Mouse (Mus musculus): ENCODE data around the gene Zc3hc1.

DNA sequence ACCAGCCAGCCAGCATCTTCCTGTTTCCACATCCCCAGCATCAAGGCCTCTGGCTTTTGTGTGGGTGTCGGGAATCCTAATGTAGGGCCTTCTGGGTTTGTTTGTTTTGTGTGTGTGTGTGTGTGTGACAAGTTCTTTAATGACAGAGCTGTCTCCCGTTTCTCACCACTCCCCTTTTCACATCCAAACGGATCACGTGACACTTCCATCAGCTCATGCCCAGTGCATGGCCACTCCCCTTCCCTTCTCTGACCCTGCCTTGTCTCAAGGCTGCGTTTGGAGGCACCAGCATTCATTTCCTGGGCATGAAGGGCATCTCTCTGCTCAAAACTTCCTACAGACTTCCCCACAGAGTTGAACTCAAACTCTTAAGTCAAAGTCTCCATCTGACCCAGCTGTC, 27.0 kb downstream of the Zc3hc1 start:
- TF ChIP-seq CTCF (IDR thresholded peaks at IDR 0.05; ENCODE audit: insufficient read depth, low read depth, low read length) (no peak), POLR2A (IDR thresholded peaks at IDR 0.05; ENCODE audit: insufficient read depth, low read depth, low read length) (no peak)

All from olfactory bulb, adult 2 months (tissue).